Mouse (Mus musculus) myocyte (in vitro differentiated cells): ENCODE data around the gene Frmd8. TPM values are rescaled to one million over a fixed set of nuclear protein-coding genes. Genes with fewer than 3 reads are reported as not detected.
"Not testable (repeated sequence)": the region's sequence is repeated elsewhere in the genome, so short reads cannot be mapped to it uniquely, and the experiment has no call there.

Experiments used
- H3K27me3 ChIP-seq: one replicate; pipeline ENCODE4 v1.6.1; 2011; ENCODE audit not compliant: control insufficient read depth, insufficient read depth, insufficient read length
- H3K36me3 ChIP-seq: one replicate; pipeline ENCODE4 v1.6.1; 2011; ENCODE audit not compliant: control insufficient read depth, insufficient read depth
- H3K4me2 ChIP-seq: one replicate; pipeline ENCODE4 v1.6.1; 2011; ENCODE audit warnings: low read depth, control low read depth
- H3K4me3 ChIP-seq: one replicate; pipeline ENCODE4 v1.5.1; 2011; ENCODE audit warnings: mild to moderate bottlenecking, control low read depth, moderate library complexity
- H3K79me2 ChIP-seq: one replicate; pipeline ENCODE4 v1.6.1; 2011; ENCODE audit not compliant: control insufficient read depth, insufficient read depth
- H3ac ChIP-seq: one replicate; pipeline ENCODE4 v1.6.1; 2011; ENCODE audit not compliant: control insufficient read depth, insufficient read length
- CEBPB ChIP-seq: IDR thresholded peaks from 2 replicates; pipeline ENCODE4 v1.6.1; 2011; ENCODE audit warnings: mild to moderate bottlenecking, moderate library complexity; ENCODE audit not compliant: poor library complexity, insufficient read depth, severe bottlenecking
- E2F4 ChIP-seq: IDR thresholded peaks from one replicate; pipeline ENCODE4 v1.6.1; 2011; ENCODE audit warnings: mild to moderate bottlenecking, control low read depth, moderate library complexity; ENCODE audit not compliant: insufficient read depth
- MAX ChIP-seq: IDR thresholded peaks from one replicate; pipeline ENCODE4 v1.6.1; 2011; ENCODE audit warnings: low read depth, mild to moderate bottlenecking, control low read depth
- MYOD1 ChIP-seq, 3 experiments: IDR thresholded peaks; one replicate each; pipeline ENCODE4 v1.6.1; 2011; ENCODE audit warnings: control low read depth in 2 of 3, low read depth in 2 of 3, mild to moderate bottlenecking in 2 of 3, moderate library complexity in 1 of 3; ENCODE audit not compliant: insufficient read length in 2 of 3, control insufficient read depth in 1 of 3
- MYOG ChIP-seq, 3 experiments: IDR thresholded peaks; one replicate each; pipeline ENCODE4 v1.6.1; 2011; ENCODE audit warnings: control low read depth in 2 of 3, low read depth in 2 of 3, mild to moderate bottlenecking in 2 of 3; ENCODE audit not compliant: insufficient read length in 2 of 3, control insufficient read depth in 1 of 3, insufficient read depth in 1 of 3
- POLR2A ChIP-seq: IDR thresholded peaks from one replicate; pipeline ENCODE4 v1.6.1; 2011; ENCODE audit warnings: low read depth, mild to moderate bottlenecking, control low read depth, moderate library complexity; ENCODE audit not compliant: insufficient read length
- POLR2AphosphoS2 ChIP-seq: IDR thresholded peaks from one replicate; pipeline ENCODE4 v1.6.1; 2011; ENCODE audit warnings: low read depth, control low read depth; ENCODE audit not compliant: insufficient read length
- REST ChIP-seq: IDR thresholded peaks from one replicate; pipeline ENCODE4 v1.6.1; 2011; ENCODE audit warnings: mild to moderate bottlenecking, control low read depth, moderate library complexity; ENCODE audit not compliant: insufficient read depth, insufficient read length
- SRF ChIP-seq: IDR thresholded peaks from one replicate; pipeline ENCODE4 v1.6.1; 2011; ENCODE audit warnings: low read depth; ENCODE audit not compliant: control insufficient read depth, insufficient read length
- TCF12 ChIP-seq: IDR thresholded peaks from one replicate; pipeline ENCODE4 v1.6.1; 2011; ENCODE audit warnings: mild to moderate bottlenecking, control low read depth; ENCODE audit not compliant: poor library complexity, insufficient read depth, severe bottlenecking
- TCF3 ChIP-seq: IDR thresholded peaks from one replicate; pipeline ENCODE4 v1.6.1; 2011; ENCODE audit warnings: low read depth, control low read depth; ENCODE audit not compliant: insufficient read length
- USF1 ChIP-seq: IDR thresholded peaks from one replicate; pipeline ENCODE4 v1.6.1; 2011; ENCODE audit warnings: low read depth, mild to moderate bottlenecking, control low read depth, moderate library complexity
- polyA plus RNA-seq: library from polyadenylated mRNA; unstranded; fragments of >200 nt; fragmentation: generic; extraction: Trizol; gene quantifications from one replicate; pipeline ENCODE4 v1.2.1, GENCODE M21; 2012; ENCODE audit warnings: missing spikeins

The Frmd8 gene
- polyA plus RNA-seq, 1 experiment, result 22.3 TPM

DNA sequence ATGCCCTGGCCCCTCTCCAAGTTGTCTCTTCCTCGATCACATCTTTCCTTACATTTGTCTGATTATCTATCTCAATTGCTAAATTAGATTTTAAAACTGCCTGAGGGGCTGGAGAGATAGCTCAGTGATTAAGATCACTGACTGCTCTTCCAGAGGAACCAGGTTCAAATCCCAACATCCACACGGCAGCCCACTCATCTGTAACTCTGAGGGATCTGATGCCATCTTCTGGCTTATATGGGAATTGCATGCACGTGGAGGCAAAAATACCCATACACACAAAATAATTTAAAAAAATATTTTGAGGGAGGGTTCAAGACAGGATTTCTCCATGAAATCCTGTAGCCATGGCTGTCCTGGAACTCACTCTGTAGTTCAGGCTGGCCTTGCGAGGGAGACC, 10.8 kb upstream of the Frmd8 start:
- TF ChIP-seq SRF, result no peak
- no peak for TF ChIP-seq POLR2A
- TF ChIP-seq MAX, result no peak
- no peak for TF ChIP-seq USF1
- TF ChIP-seq REST, result no peak
- no peak for TF ChIP-seq CEBPB
- TF ChIP-seq MYOG (IDR thresholded peaks at IDR 0.05; ENCODE audit: control insufficient read depth in 1 of 3, insufficient read depth in 1 of 3, insufficient read length in 2 of 3, low read depth in 2 of 3), result no peak
- no peak for TF ChIP-seq POLR2AphosphoS2
- TF ChIP-seq E2F4, result no peak
- no peak for TF ChIP-seq TCF3
- TF ChIP-seq MYOD1 (IDR thresholded peaks at IDR 0.05; ENCODE audit: control insufficient read depth in 1 of 3, insufficient read length in 2 of 3, low read depth in 2 of 3), result no peak
- TF ChIP-seq TCF12, result no peak
- Histone ChIP-seq H3ac (no peak overlapping the region), H3K27me3 (no peaks in the 10 kb centered on the region), H3K79me2 (no peaks in the 10 kb centered on the region), H3K4me2 (no peak overlapping the region), H3K4me3 (no peak overlapping the region), H3K36me3 (no peaks in the 10 kb centered on the region)

GRCm38 (mm10) chr19:5883935-5884334, 8.9 kb upstream of the Frmd8 start:
- no peak overlapping the region for H3K4me3 ChIP-seq
- no peaks in the 10 kb centered on the region for H3K79me2 ChIP-seq
- H3ac ChIP-seq, result no peak overlapping the region
- no peaks in the 10 kb centered on the region for H3K27me3 ChIP-seq
- TF ChIP-seq CEBPB (no peak), POLR2A (no peak), TCF12 (no peak), MYOG (IDR thresholded peaks at IDR 0.05; ENCODE audit: control insufficient read depth in 1 of 3, insufficient read depth in 1 of 3, insufficient read length in 2 of 3, low read depth in 2 of 3) (no peak), MAX (no peak), USF1 (no peak), POLR2AphosphoS2 (no peak), SRF (no peak), MYOD1 (IDR thresholded peaks at IDR 0.05; ENCODE audit: control insufficient read depth in 1 of 3, insufficient read length in 2 of 3, low read depth in 2 of 3) (no peak), E2F4 (no peak), REST (no peak), TCF3 (no peak)
- no peaks in the 10 kb centered on the region for H3K36me3 ChIP-seq
- H3K4me2 ChIP-seq, result no peak overlapping the region

DNA sequence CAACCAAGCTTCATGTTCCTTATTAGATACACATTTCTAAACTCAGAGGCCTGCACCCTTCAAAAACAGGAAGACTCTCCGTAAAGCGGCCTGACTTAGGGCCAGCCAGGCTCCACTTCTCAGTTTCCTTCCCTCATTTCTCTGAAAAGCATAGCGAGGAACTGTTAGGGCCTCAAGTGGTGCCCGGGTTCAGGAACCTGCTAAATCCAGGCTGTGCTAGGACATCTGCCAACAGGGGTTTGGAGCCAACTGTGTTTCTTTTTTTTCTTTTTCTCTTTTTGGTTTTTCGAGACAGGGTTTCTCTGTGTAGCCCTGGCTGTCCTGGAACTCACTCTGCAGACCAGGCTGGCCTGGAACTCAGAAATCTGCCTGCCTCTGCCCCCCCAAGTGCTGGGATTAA, 7.0 kb upstream of the Frmd8 start:
- H3K27me3 ChIP-seq, H3K4me3 ChIP-seq: not testable (repeated sequence)

GRCm38 (mm10) chr19:5881155-5881554, 6.1 kb upstream of the Frmd8 start:
- no peak overlapping the region for H3ac ChIP-seq
- H3K4me3 ChIP-seq, result no peak overlapping the region
- H3K27me3 ChIP-seq, result no peaks in the 10 kb centered on the region
- H3K36me3 ChIP-seq, result no peaks in the 10 kb centered on the region
- no peaks in the 10 kb centered on the region for H3K79me2 ChIP-seq
- TF ChIP-seq SRF (no peak), CEBPB (no peak), TCF3 (no peak), USF1 (no peak), POLR2AphosphoS2 (no peak), MAX (no peak), POLR2A (no peak), REST (no peak), MYOG (IDR thresholded peaks at IDR 0.05; ENCODE audit: control insufficient read depth in 1 of 3, insufficient read depth in 1 of 3, insufficient read length in 2 of 3, low read depth in 2 of 3) (no peak), E2F4 (no peak), MYOD1 (IDR thresholded peaks at IDR 0.05; ENCODE audit: control insufficient read depth in 1 of 3, insufficient read length in 2 of 3, low read depth in 2 of 3) (no peak), TCF12 (no peak)
- no peak overlapping the region for H3K4me2 ChIP-seq

More for the DNA sequence above, 7.0 kb upstream of the Frmd8 start:
- not testable (repeated sequence) for H3ac ChIP-seq, H3K4me2 ChIP-seq, H3K79me2 ChIP-seq, H3K36me3 ChIP-seq

DNA sequence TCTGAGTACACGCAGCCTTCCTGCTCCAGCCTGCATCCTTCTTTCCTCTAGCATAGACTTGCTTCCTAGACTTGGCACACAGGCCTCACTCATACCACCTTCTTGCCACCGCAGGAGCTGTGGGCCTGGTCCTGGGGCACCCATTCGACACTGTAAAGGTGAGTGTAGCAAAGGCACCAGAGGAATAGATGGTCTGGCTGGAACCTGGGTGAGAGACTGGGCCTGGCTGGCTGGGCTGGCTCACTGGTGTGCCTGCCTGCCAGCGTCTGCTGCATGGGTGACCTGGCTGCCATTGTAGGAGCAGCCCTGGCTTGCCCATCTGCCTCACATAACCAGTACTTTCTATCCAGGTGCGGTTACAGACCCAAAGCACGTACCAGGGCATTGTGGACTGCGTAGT, 4.7 kb upstream of the Frmd8 start:
- H3K4me3 ChIP-seq, result no peak overlapping the region
- no peak overlapping the region for H3ac ChIP-seq
- H3K27me3 ChIP-seq, result no peaks in the 10 kb centered on the region
- H3K79me2 ChIP-seq, result peaks cover 5% of the 10 kb centered on the region
- H3K36me3 ChIP-seq, result no peaks in the 10 kb centered on the region
- TF ChIP-seq POLR2AphosphoS2 (no peak), MYOD1 (IDR thresholded peaks at IDR 0.05; ENCODE audit: control insufficient read depth in 1 of 3, insufficient read length in 2 of 3, low read depth in 2 of 3) (no peak), POLR2A (no peak), USF1 (no peak), MAX (no peak), MYOG (IDR thresholded peaks at IDR 0.05; ENCODE audit: control insufficient read depth in 1 of 3, insufficient read depth in 1 of 3, insufficient read length in 2 of 3, low read depth in 2 of 3) (no peak), SRF (no peak), REST (no peak), CEBPB (no peak)
- H3K4me2 ChIP-seq, result no peak overlapping the region
